Mouse (Mus musculus) ES-Bruce4 (cell line): ENCODE results near the gene Cep250.

Source experiments
- CTCF ChIP-seq: IDR thresholded peaks from one replicate; pipeline ENCODE4 v1.8.1; 2011; ENCODE audit warnings: low read depth, low read length
- POLR2A ChIP-seq: IDR thresholded peaks from one replicate; pipeline ENCODE4 v1.8.1; 2011; ENCODE audit warnings: low read length; ENCODE audit not compliant: insufficient read depth

DNA sequence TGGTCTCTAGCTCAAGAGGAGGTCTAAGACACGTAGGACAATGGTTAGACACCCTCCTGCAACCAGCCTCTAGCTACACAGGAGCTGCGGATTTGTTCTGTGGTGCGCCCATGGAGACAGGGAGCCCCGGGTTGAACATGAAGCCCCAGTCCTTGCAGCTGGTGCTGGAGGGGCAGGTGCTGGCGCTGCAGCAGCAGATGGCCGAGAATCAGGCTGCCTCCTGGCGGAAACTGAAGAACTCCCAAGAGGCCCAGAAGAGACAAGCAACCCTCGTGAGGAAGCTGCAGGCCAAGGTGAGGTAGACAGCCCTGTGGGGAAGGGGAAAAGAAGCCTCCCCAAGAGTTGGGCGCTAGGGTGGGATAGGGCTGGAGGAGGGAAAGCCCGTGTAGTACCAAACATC is 5.6 kb downstream of the Cep250 start:
- TF ChIP-seq CTCF (no peak), POLR2A (no peak)
